Comparison of ENCODE assay signal across 19 mouse cellular contexts in genomic region chr1:160596252-160596947, GRCm38 (mm10).
A peak's percentile ranks its signal among the peaks of the same experiment; 100 is the strongest.
DNase-seq lines count a peak whose midpoint lies in the region; ATAC-seq and TF ChIP-seq lines count a peak whose summit lies in the region.
"Had no signal": no experiment of that assay in that cellular context is flagged by ENCODE, and none has a peak within 500 bp of the region (broad histone marks: within the 10 kb centered on the region; RNA-seq: fewer than 3 reads in every experiment).

No protein-coding gene starts in this region.

- no peak for ATAC-seq in midbrain, embryonic 11.5 days (ENCODE audit: low FRiP score)
- no peak for ATAC-seq in midbrain, embryonic 16.5 days
- no peak for ATAC-seq in forebrain, embryonic 16.5 days
- ATAC-seq: activated CD4-positive, CD25-positive, alpha-beta regulatory T cell, adult 4 months; CD4-positive, CD25-positive, alpha-beta regulatory T cell, adult 4 months; forebrain, embryonic 14.5 days; forebrain, postnatal 0 days; Patski had no signal

- H3K4me2 ChIP-seq in midbrain, embryonic 11.5 days = no peak overlapping the region
- no peak overlapping the region for H3K4me2 ChIP-seq in midbrain, embryonic 16.5 days (ENCODE audit: low read length)
- no peak overlapping the region for H3K4me2 ChIP-seq in forebrain, embryonic 16.5 days (ENCODE audit: low read length)
- H3K4me2 ChIP-seq: embryonic facial prominence, embryonic 12.5 days; forebrain, embryonic 12.5 days had no signal

- no peaks in the 10 kb centered on the region for H3K4me1 ChIP-seq in midbrain, embryonic 11.5 days (ENCODE audit: control insufficient read depth, insufficient read depth, low read length)
- H3K4me1 ChIP-seq in midbrain, embryonic 16.5 days (ENCODE audit: control insufficient read depth, insufficient read depth, low read length) = no peaks in the 10 kb centered on the region
- peaks cover 5% of the 10 kb centered on the region for H3K4me1 ChIP-seq in embryonic fibroblast, embryonic 13.5 days (ENCODE audit: control insufficient read depth, insufficient read depth, low read length)
- H3K4me1 ChIP-seq in forebrain, embryonic 16.5 days (replicated peaks; ENCODE audit: control insufficient read depth, insufficient read depth, low read length) = no peaks in the 10 kb centered on the region
- H3K4me1 ChIP-seq: forebrain, embryonic 12.5 days had no signal

- peak; percentile 64 for DNase-seq in midbrain, embryonic 11.5 days (ENCODE audit: low spot score, missing footprints)
- peak; percentile 63 for DNase-seq in Muller cell, postnatal 12 days (ENCODE audit: inconsistent ontology term)
- no peak for DNase-seq in right cerebral cortex, adult 2 months (ENCODE audit: low spot score in 2 of 2)
- DNase-seq: adrenal gland, adult 8-10 months; forebrain, postnatal 0 days had no signal

- H3K27me3 ChIP-seq in midbrain, embryonic 11.5 days (ENCODE audit: control insufficient read depth, insufficient read depth, low read length) = no peaks in the 10 kb centered on the region
- no peaks in the 10 kb centered on the region for H3K27me3 ChIP-seq in midbrain, embryonic 16.5 days (ENCODE audit: control insufficient read depth, insufficient read depth, low read depth, low read length)
- H3K27me3 ChIP-seq in forebrain, embryonic 16.5 days (replicated peaks; ENCODE audit: control insufficient read depth, insufficient read depth, low read length) = no peaks in the 10 kb centered on the region
- H3K27me3 ChIP-seq: CH12.LX; embryonic facial prominence, embryonic 12.5 days; forebrain, embryonic 12.5 days; Patski had no signal

- no peak overlapping the region for H3K9ac ChIP-seq in midbrain, embryonic 11.5 days (ENCODE audit: low read length)
- no peak overlapping the region for H3K9ac ChIP-seq in midbrain, embryonic 16.5 days (ENCODE audit: low read depth, low read length)
- H3K9ac ChIP-seq in forebrain, embryonic 16.5 days (replicated peaks; ENCODE audit: low read depth, low read length) = no peak overlapping the region
- H3K9ac ChIP-seq: embryonic facial prominence, embryonic 12.5 days; forebrain, embryonic 12.5 days; forebrain, postnatal 0 days had no signal

- H3K4me3 ChIP-seq in midbrain, embryonic 11.5 days (ENCODE audit: low read depth, low read length) = no peak overlapping the region
- no peak overlapping the region for H3K4me3 ChIP-seq in midbrain, embryonic 16.5 days (ENCODE audit: low read depth, low read length)
- H3K4me3 ChIP-seq in embryonic fibroblast, embryonic 13.5 days (ENCODE audit: insufficient read depth, low read length) = no peak overlapping the region
- no peak overlapping the region for H3K4me3 ChIP-seq in forebrain, embryonic 16.5 days (replicated peaks; ENCODE audit: low read length)
- H3K4me3 ChIP-seq: embryonic facial prominence, embryonic 10.5 days; embryonic facial prominence, embryonic 12.5 days; erythroblast, embryonic 14.5 days; forebrain, embryonic 10.5 days; forebrain, embryonic 12.5 days had no signal

- TF ChIP-seq CTCF in embryonic fibroblast, embryonic 13.5 days (IDR thresholded peaks at IDR 0.05; ENCODE audit: borderline replicate concordance, insufficient read depth, low read length) = no peak

- no peaks in the 10 kb centered on the region for H3K36me3 ChIP-seq in midbrain, embryonic 11.5 days (ENCODE audit: control insufficient read depth, insufficient read depth, low read length)
- no peaks in the 10 kb centered on the region for H3K36me3 ChIP-seq in midbrain, embryonic 16.5 days (ENCODE audit: control insufficient read depth, insufficient read depth, low read length)
- H3K36me3 ChIP-seq in forebrain, embryonic 16.5 days (ENCODE audit: control insufficient read depth, insufficient read depth) = no peaks in the 10 kb centered on the region
- H3K36me3 ChIP-seq: embryonic facial prominence, embryonic 10.5 days; embryonic facial prominence, embryonic 12.5 days; forebrain, embryonic 10.5 days; forebrain, embryonic 12.5 days had no signal

- TF ChIP-seq POLR2A in embryonic fibroblast, embryonic 13.5 days (IDR thresholded peaks at IDR 0.05; ENCODE audit: low read depth, low read length) = no peak

- no peak overlapping the region for H3K27ac ChIP-seq in midbrain, embryonic 11.5 days (ENCODE audit: low read depth, low read length)
- no peak overlapping the region for H3K27ac ChIP-seq in midbrain, embryonic 16.5 days (ENCODE audit: low read length)
- peak overlapping the region; percentile 67; the same call in 1 of the 2 replicates for H3K27ac ChIP-seq in embryonic fibroblast, embryonic 13.5 days (ENCODE audit: insufficient read depth, low read length)
- H3K27ac ChIP-seq in forebrain, embryonic 16.5 days (ENCODE audit: low read length) = no peak overlapping the region
- H3K27ac ChIP-seq: embryonic facial prominence, embryonic 10.5 days; embryonic facial prominence, embryonic 12.5 days; forebrain, embryonic 10.5 days; forebrain, embryonic 12.5 days had no signal

- H3K9me3 ChIP-seq in midbrain, embryonic 11.5 days (ENCODE audit: control insufficient read depth, low read length) = no peaks in the 10 kb centered on the region
- H3K9me3 ChIP-seq in midbrain, embryonic 16.5 days (replicated peaks; ENCODE audit: control insufficient read depth, low read length, poor library complexity, severe bottlenecking) = no peaks in the 10 kb centered on the region
- no peaks in the 10 kb centered on the region for H3K9me3 ChIP-seq in forebrain, embryonic 16.5 days (ENCODE audit: control insufficient read depth, low read length)
- H3K9me3 ChIP-seq: embryonic facial prominence, embryonic 10.5 days; embryonic facial prominence, embryonic 12.5 days; forebrain, embryonic 10.5 days; forebrain, embryonic 12.5 days; G1E had no signal

Comparison
In these comparisons a context has a peak if more than half of its experiments do, and no peak if none do; other contexts are left out.
1. DNase-seq: peak in midbrain, embryonic 11.5 days (single experiment) and Muller cell, postnatal 12 days (single experiment); none in right cerebral cortex, adult 2 months (0 of 2).